Mouse (Mus musculus) forebrain, embryonic 15.5 days (tissue): ENCODE measurements at regions not wholly inside any gene's neighbourhood (a gene's known extent, or its start where the extent isn't known, plus 50 kb on each side); places are given as distances from the start of the nearest gene placed in this dataset.
A peak's percentile ranks its signal among the peaks of the same experiment; 100 is the strongest.

ENCODE experiments used
- ATAC-seq: fragments of 200-750 bp; cut with Nextera tagmentation; replicated peaks from 2 replicates; pipeline ENCODE4 v1.8.0; 2017; ENCODE audit warnings: mild to moderate bottlenecking, moderate TSS enrichment, moderate library complexity
- H3K27ac ChIP-seq: fragments of 300-500 bp; sonication (generic); replicated peaks from 2 replicates; pipeline ENCODE4 v1.5.1; 2015; ENCODE audit warnings: mild to moderate bottlenecking, inconsistent platforms
- H3K27me3 ChIP-seq: fragments of 300-500 bp; sonication (generic); 2 replicates; pipeline ENCODE4 v1.6.1; 2015; ENCODE audit warnings: inconsistent platforms
- H3K36me3 ChIP-seq: fragments of 300-500 bp; sonication (generic); 2 replicates; pipeline ENCODE4 v1.6.1; 2015; ENCODE audit warnings: mild to moderate bottlenecking, inconsistent platforms
- H3K4me1 ChIP-seq: fragments of 300-500 bp; sonication (generic); 2 replicates; pipeline ENCODE4 v1.6.1; 2015; ENCODE audit warnings: inconsistent platforms
- H3K4me2 ChIP-seq: fragments of 300-500 bp; sonication (generic); replicated peaks from 2 replicates; pipeline ENCODE4 v1.6.1; 2015; ENCODE audit warnings: mild to moderate bottlenecking, inconsistent platforms
- H3K4me3 ChIP-seq: fragments of 300-500 bp; sonication (generic); 2 replicates; pipeline ENCODE4 v1.5.1; 2015; ENCODE audit warnings: mild to moderate bottlenecking, inconsistent platforms
- H3K9ac ChIP-seq: fragments of 300-500 bp; sonication (generic); replicated peaks from 2 replicates; pipeline ENCODE4 v1.6.1; 2015; ENCODE audit warnings: mild to moderate bottlenecking, inconsistent platforms
- H3K9me3 ChIP-seq: fragments of 300-500 bp; sonication (generic); 2 replicates; pipeline ENCODE4 v1.6.1; 2016; ENCODE audit warnings: inconsistent platforms
- WGBS: fragments of 180-500 bp; shearing (Covaris S2); methylation state at CpG from one replicate; pipeline ENCODE4 v1.1.7; 2015; ENCODE audit warnings: mixed read lengths; 5-methylcytosine and 5-hydroxymethylcytosine counted together

GRCm38 (mm10) chr4:88956151-88956550 lies 76.2 kb upstream of the Ifne start:
- Histone ChIP-seq H3K4me3 (no peak overlapping the region), H3K9ac (no peak overlapping the region), H3K9me3 (no peaks in the 10 kb centered on the region), H3K27ac (no peak overlapping the region), H3K27me3 (no peaks in the 10 kb centered on the region), H3K4me2 (no peak overlapping the region), H3K4me1 (no peaks in the 10 kb centered on the region), H3K36me3 (no peaks in the 10 kb centered on the region)
- WGBS = 40% methylated on average over 7 of the region's 7 CpGs
- no peak for ATAC-seq

GRCm38 (mm10) chr4:88955571-88955970 lies 75.6 kb upstream of the Ifne start:
- ATAC-seq = no peak
- no peaks in the 10 kb centered on the region for H3K9me3 ChIP-seq
- H3K36me3 ChIP-seq = no peaks in the 10 kb centered on the region
- H3K4me3 ChIP-seq = no peak overlapping the region
- H3K9ac ChIP-seq = no peak overlapping the region
- no peak overlapping the region for H3K27ac ChIP-seq
- H3K27me3 ChIP-seq = no peaks in the 10 kb centered on the region
- 84% methylated on average over 7 of the region's 7 CpGs for WGBS
- no peaks in the 10 kb centered on the region for H3K4me1 ChIP-seq
- H3K4me2 ChIP-seq = no peak overlapping the region

GRCm38 (mm10) chr4:88954045-88954444 lies 74.0 kb upstream of the Ifne start:
- Histone ChIP-seq H3K27ac (no peak overlapping the region), H3K4me3 (no peak overlapping the region), H3K9me3 (no peaks in the 10 kb centered on the region), H3K4me2 (no peak overlapping the region), H3K9ac (no peak overlapping the region), H3K36me3 (no peaks in the 10 kb centered on the region), H3K4me1 (no peaks in the 10 kb centered on the region), H3K27me3 (no peaks in the 10 kb centered on the region)
- ATAC-seq = no peak
- 95% methylated on average over 3 of the region's 3 CpGs for WGBS

- WGBS = 50% methylated on average over 1 of the region's 1 CpGs
These were observed 71.0 kb upstream of the Ifne start for GRCm38 (mm10) chr4:88951034-88951336.

GRCm38 (mm10) chr4:88950181-88951033 lies 70.4 kb upstream of the Ifne start:
- ATAC-seq = no peak
- no peaks in the 10 kb centered on the region for H3K36me3 ChIP-seq
- 36% methylated on average over 12 of the region's 12 CpGs for WGBS
- no peak overlapping the region for H3K4me3 ChIP-seq
- H3K9ac ChIP-seq = no peak overlapping the region
- no peaks in the 10 kb centered on the region for H3K9me3 ChIP-seq
- H3K4me1 ChIP-seq = no peaks in the 10 kb centered on the region
- no peak overlapping the region for H3K4me2 ChIP-seq
- H3K27ac ChIP-seq = no peak overlapping the region
- no peaks in the 10 kb centered on the region for H3K27me3 ChIP-seq

More at GRCm38 (mm10) chr4:88951034-88951336, 71.0 kb upstream of the Ifne start:
- H3K27ac ChIP-seq = no peak overlapping the region
- H3K4me1 ChIP-seq = no peaks in the 10 kb centered on the region
- H3K9ac ChIP-seq = no peak overlapping the region
- H3K27me3 ChIP-seq = no peaks in the 10 kb centered on the region
- H3K4me2 ChIP-seq = no peak overlapping the region
- ATAC-seq = no peak
- no peak overlapping the region for H3K4me3 ChIP-seq
- H3K36me3 ChIP-seq = no peaks in the 10 kb centered on the region
- no peaks in the 10 kb centered on the region for H3K9me3 ChIP-seq

GRCm38 (mm10) chr4:88948027-88948859 lies 68.2 kb upstream of the Ifne start:
- Histone ChIP-seq H3K9ac (no peak overlapping the region), H3K27ac (no peak overlapping the region), H3K4me2 (no peak overlapping the region), H3K4me3 (no peak overlapping the region), H3K27me3 (no peaks in the 10 kb centered on the region), H3K36me3 (no peaks in the 10 kb centered on the region), H3K4me1 (no peaks in the 10 kb centered on the region), H3K9me3 (no peaks in the 10 kb centered on the region)
- 90% methylated on average over 4 of the region's 4 CpGs for WGBS
- ATAC-seq = no peak

GRCm38 (mm10) chr4:88941955-88942354 lies 62.0 kb upstream of the Ifne start:
- Histone ChIP-seq H3K4me2 (no peak overlapping the region), H3K4me1 (peaks cover 5% of the 10 kb centered on the region), H3K4me3 (no peak overlapping the region), H3K27me3 (peaks cover 9% of the 10 kb centered on the region), H3K9ac (no peak overlapping the region), H3K27ac (no peak overlapping the region), H3K36me3 (no peaks in the 10 kb centered on the region), H3K9me3 (no peaks in the 10 kb centered on the region)
- WGBS = 80% methylated on average over 4 of the region's 4 CpGs
- no peak for ATAC-seq

- no peak overlapping the region for H3K4me3 ChIP-seq
- peaks cover 16% of the 10 kb centered on the region for H3K27me3 ChIP-seq
- H3K27ac ChIP-seq = no peak overlapping the region
- no peaks in the 10 kb centered on the region for H3K9me3 ChIP-seq
- no peak overlapping the region for H3K9ac ChIP-seq
- WGBS = 87% methylated on average over 2 of the region's 2 CpGs
- no peak for ATAC-seq
- H3K4me2 ChIP-seq = no peak overlapping the region
- no peaks in the 10 kb centered on the region for H3K36me3 ChIP-seq
- peaks cover 5% of the 10 kb centered on the region for H3K4me1 ChIP-seq
These were observed 60.7 kb upstream of the Ifne start for GRCm38 (mm10) chr4:88940670-88941069.

- no peak for ATAC-seq
These were observed 59.4 kb upstream of the Ifne start for GRCm38 (mm10) chr4:88939397-88939796.

GRCm38 (mm10) chr4:88938712-88939032 lies 58.7 kb upstream of the Ifne start:
- WGBS = 6% methylated on average over 11 of the region's 11 CpGs
- no peaks in the 10 kb centered on the region for H3K9me3 ChIP-seq
- ATAC-seq = no peak; the same call in none of the 2 replicates

More at GRCm38 (mm10) chr4:88939397-88939796, 59.4 kb upstream of the Ifne start:
- H3K9me3 ChIP-seq = no peaks in the 10 kb centered on the region
- H3K9ac ChIP-seq = no peak overlapping the region
- H3K27me3 ChIP-seq = peaks cover 18% of the 10 kb centered on the region
- WGBS = 65% methylated on average over 4 of the region's 4 CpGs
- no peak overlapping the region for H3K4me3 ChIP-seq
- no peak overlapping the region for H3K4me2 ChIP-seq
- no peaks in the 10 kb centered on the region for H3K36me3 ChIP-seq
- peaks cover 5% of the 10 kb centered on the region for H3K4me1 ChIP-seq
- no peak overlapping the region for H3K27ac ChIP-seq

GRCm38 (mm10) chr4:88937866-88938711 lies 58.1 kb upstream of the Ifne start:
- H3K9ac ChIP-seq = peak overlapping the region; percentile 66
- H3K27ac ChIP-seq = peak overlapping the region; percentile 25
- no peaks in the 10 kb centered on the region for H3K9me3 ChIP-seq
- peak overlapping the region; percentile 74 for H3K4me3 ChIP-seq
- no peaks in the 10 kb centered on the region for H3K36me3 ChIP-seq
- peak; percentile 97 for ATAC-seq
- peak overlapping the region; percentile 89 for H3K4me2 ChIP-seq
- peaks cover 18% of the 10 kb centered on the region for H3K27me3 ChIP-seq
- peaks cover 5% of the 10 kb centered on the region for H3K4me1 ChIP-seq
- WGBS = under 1% methylated on average over 100 of the region's 104 CpGs

More at GRCm38 (mm10) chr4:88938712-88939032, 58.7 kb upstream of the Ifne start:
- Histone ChIP-seq H3K4me3 (peak overlapping the region; percentile 74), H3K27ac (peak overlapping the region; percentile 25), H3K4me1 (peaks cover 5% of the 10 kb centered on the region), H3K36me3 (no peaks in the 10 kb centered on the region), H3K27me3 (peaks cover 18% of the 10 kb centered on the region), H3K4me2 (peak overlapping the region; percentile 89), H3K9ac (peak overlapping the region; percentile 66)

- no peak for ATAC-seq
- WGBS = 69% methylated on average over 6 of the region's 6 CpGs
- H3K9ac ChIP-seq = no peak overlapping the region
- H3K27me3 ChIP-seq = peaks cover 18% of the 10 kb centered on the region
- no peak overlapping the region for H3K4me3 ChIP-seq
- no peaks in the 10 kb centered on the region for H3K9me3 ChIP-seq
- no peak overlapping the region for H3K4me2 ChIP-seq
- no peak overlapping the region for H3K27ac ChIP-seq
- H3K36me3 ChIP-seq = no peaks in the 10 kb centered on the region
- peaks cover 5% of the 10 kb centered on the region for H3K4me1 ChIP-seq
These were observed 57.0 kb upstream of the Ifne start for GRCm38 (mm10) chr4:88936976-88937375.
